Mouse (Mus musculus) CD4-positive helper T cell, adult 2 months (primary cell): ENCODE measurements around the gene Fam234b.

Experiments
- DNase-seq: peaks from one replicate; pipeline ENCODE4 v3.0.0-alpha.2; 2012; ENCODE audit warnings: low read depth, missing footprints, low spot score

Gene Fam234b

DNA sequence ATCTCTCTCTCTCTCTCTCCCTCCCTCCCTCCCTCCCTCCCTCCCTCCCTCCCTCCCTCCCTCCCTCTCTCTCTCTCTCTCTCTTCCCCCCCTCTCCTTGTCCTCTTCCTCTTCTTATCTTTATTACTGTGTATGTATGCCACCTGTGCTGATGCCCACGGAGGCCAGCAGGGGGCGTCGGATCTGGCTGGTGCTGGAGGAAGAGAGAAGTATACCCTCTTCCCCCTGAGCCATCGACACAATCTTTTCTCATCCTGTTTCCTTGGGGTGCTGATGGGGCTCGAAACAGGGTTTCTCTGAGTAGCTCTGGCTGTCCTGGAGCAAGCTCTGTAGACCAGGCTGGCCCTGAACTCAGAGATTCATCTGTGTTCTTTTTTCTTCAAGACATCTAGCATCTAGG lies 14.9 kb upstream of the Fam234b start:
- DNase-seq = no peak

- DNase-seq = no peak
Observed at GRCm38 (mm10) chr6:135183961-135184360, 13.8 kb upstream of the Fam234b start.

- DNase-seq = no peak
Observed at GRCm38 (mm10) chr6:135187076-135187917, 10.5 kb upstream of the Fam234b start.

GRCm38 (mm10) chr6:135188629-135189028 lies 9.1 kb upstream of the Fam234b start:
- no peak for DNase-seq

- no peak for DNase-seq
Observed at GRCm38 (mm10) chr6:135190122-135190521, 7.7 kb upstream of the Fam234b start.

GRCm38 (mm10) chr6:135191906-135192305 lies 5.9 kb upstream of the Fam234b start:
- no peak for DNase-seq

- no peak for DNase-seq
Observed at GRCm38 (mm10) chr6:135192993-135193392, 4.8 kb upstream of the Fam234b start.

DNA sequence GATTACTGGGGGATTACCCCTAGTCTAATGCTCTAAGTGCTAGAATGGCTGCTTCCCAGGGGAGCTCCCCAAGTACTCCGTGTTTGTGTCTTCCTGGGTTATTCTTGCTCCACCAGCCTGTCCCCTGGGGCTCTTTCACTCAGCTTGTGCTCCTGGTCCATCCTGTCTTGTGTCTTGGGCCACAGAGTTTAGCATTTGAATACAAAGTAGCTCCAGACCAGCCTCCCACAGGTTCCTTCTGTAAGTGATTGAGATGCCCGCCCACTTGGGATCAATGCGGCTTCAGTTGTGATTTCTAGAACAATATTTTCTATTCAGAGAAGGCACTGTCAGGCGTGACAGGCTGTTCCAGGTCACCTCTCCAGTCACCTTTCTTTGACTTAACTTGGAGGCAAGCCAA lies 4.0 kb upstream of the Fam234b start:
- no peak for DNase-seq

- DNase-seq = no peak
Observed at GRCm38 (mm10) chr6:135194907-135195306, 2.9 kb upstream of the Fam234b start.

DNA sequence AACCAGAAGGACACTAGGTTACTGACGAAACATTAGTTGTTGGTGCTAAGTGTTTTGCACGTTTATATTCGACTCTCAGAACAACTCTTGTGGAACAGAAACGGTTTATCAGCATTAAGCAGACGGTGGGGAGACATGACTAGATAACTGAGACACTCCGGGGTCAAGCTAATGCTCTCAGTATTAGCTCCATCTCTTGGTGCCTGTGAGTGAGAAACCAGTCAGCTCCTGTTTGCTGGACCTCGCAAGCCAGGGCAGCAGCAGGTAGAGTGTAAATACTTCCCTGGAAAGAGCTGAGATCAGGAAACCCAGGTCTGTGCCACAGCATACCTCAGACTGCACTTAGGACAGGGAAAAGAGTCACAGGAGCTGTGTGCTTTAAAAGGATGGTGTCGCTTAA lies 1.1 kb upstream of the Fam234b start:
- no peak for DNase-seq

DNA sequence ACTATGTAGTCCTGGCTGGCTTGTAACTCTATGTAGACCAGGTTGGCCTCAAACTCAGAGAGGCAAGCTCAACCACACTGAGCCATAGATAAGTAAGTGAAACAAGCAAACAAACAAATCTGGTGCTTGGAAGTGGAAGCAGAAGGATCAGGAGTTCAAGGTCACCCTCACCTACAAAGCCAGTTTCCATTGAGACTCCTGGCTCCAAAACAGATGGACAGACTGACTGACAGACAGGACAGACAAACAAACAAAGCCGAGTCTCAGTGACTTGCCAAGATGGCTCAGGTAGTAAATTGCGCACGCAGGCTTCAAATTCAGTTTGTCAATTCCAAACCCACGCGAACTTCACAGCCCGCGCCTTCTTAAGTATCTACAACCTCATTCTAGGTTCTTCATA lies 331 bp upstream of the Fam234b start:
- peak; percentile 10 for DNase-seq

- no peak for DNase-seq
Observed at GRCm38 (mm10) chr6:135198726-135199125, 949 bp downstream of the Fam234b start.

DNA sequence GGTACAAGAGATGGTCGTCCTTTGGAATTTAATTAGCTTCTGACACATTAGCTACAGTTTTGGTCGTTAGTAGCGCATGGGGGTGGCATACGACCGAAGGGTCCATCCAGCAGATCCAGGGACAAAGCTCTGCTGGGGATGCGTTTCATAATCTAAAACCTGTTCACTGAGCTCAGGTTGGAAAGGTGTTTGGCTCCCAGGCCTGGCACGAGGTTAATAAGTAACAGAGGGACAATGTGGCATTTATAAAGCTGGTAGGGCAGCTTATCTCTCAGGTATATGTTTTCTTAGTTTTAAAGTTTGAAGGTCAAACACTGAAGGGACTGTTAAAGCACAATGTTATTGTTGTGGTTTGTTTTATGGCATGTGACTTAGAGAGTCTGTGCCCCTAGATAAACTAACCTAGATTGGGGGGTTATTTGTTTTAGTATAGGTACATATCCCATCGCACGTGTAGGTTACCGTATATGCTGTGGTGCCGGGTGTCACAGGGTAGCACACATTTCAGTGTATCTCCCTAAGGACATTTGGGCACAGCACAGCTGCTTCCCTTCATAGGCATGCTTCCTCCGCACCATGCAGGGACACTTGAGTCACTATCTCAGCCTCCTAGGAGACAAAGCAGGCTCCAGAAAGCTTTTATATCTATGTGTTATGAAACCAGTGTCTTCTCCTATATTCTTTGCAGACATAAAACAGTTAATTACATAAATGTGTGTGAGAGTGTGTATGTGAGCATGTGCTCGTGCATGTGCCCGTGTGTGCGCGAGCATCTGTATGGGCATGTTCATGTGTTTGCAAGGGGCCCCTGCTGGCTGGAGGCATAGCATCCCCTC lies 2.6 kb downstream of the Fam234b start:
- no peak for DNase-seq

GRCm38 (mm10) chr6:135202668-135203067 lies 4.9 kb downstream of the Fam234b start:
- no peak for DNase-seq

- no peak for DNase-seq
Observed at GRCm38 (mm10) chr6:135203737-135204136, 6.0 kb downstream of the Fam234b start.

- no peak for DNase-seq
Observed at GRCm38 (mm10) chr6:135204869-135205268, 7.1 kb downstream of the Fam234b start.

- DNase-seq = no peak
Observed at GRCm38 (mm10) chr6:135205802-135206201, 8.0 kb downstream of the Fam234b start.

DNA sequence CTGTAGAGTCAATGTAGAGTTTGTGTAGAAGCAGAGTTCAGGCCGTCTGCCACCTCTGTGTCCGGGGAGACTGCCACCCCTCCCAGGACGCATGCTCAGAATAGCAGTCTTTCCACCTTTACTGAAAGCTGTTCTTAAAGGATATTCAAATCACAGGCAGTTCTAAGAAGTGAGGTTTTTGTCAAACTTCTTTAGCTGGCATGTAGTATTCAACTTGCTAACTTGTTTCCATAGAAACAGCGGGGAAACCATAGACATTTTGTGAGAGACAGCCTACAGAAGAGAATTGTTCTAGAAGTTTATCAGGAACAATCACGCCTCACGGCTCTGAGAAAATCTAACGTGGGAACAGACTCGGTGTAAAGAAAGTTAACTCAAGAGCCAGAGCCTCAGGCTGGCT lies 9.1 kb downstream of the Fam234b start:
- no peak for DNase-seq

GRCm38 (mm10) chr6:135211169-135211568 lies 13.4 kb downstream of the Fam234b start:
- no peak for DNase-seq

DNA sequence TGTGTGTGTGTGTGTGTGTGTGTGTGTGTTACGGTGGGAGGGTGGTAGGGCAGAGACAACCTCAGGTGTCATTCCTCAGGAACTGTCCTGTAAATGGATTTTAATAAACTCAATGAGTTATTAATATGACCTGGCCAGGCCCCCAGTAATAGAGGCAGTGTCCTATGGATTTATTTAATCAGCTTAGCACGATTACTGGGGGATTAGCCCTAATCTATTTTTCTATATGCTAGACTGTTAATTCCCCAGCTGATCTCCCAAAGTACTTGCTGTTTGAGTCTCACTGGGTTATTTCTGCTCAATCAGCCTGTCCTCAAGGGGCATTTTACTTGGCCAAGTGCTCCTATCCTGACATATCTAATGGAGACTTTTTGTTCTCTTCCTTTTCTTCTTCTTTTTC lies 14.9 kb downstream of the Fam234b start:
- DNase-seq = no peak

- DNase-seq = peak; percentile 63
Observed at GRCm38 (mm10) chr6:135218330-135218729, 20.6 kb downstream of the Fam234b start.

- DNase-seq = no peak
Observed at GRCm38 (mm10) chr6:135219916-135220315, 22.1 kb downstream of the Fam234b start.
